Mouse (Mus musculus) stomach, postnatal 0 days (tissue): Measurements from ENCODE around the gene Card11.

ENCODE experiments used
- CTCF ChIP-seq: IDR thresholded peaks from 2 replicates; pipeline ENCODE4 v1.5.1; 2016; ENCODE audit warnings: antibody characterized with exemption, low read depth, mild to moderate bottlenecking, moderate library complexity
- EP300 ChIP-seq: optimal IDR thresholded peaks from 2 replicates; pipeline ENCODE3; 2016; ENCODE audit warnings: antibody characterized with exemption

DNA sequence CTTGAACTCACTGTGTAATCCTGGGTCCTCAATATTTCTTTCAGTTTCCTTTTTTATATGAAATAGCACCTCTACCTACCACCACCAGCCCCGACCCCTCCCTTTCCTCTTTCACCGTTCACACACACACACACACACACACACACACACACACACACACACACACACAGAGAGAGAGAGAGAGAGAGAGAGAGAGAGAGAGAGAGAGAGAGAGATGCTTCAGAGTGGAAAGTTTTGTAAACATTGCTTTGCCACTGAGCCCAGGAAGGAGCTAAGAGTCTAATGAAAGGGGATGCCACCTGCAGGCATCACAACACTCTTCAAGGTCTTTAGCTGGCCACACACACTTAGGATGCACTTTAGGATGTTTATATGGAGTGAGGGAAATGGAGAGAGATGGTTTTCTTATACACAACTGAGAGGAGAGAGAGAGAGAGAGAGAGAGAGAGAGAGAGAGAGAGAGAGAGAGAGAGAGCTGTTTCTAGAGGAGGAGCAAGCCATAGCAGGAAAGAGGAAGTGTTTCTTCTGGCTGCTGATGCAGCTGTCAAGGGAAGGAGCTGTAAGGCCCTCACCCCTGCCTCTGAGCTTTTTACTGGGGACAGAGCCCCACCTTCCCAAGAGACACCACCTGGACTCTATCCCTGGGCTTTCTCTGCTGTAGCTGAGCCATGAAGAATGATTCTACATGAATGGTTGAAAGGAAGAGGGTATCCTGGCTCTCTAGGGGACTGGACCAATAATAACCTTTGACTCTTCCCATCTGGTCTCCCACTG lies 17.7 kb upstream of the Card11 start:
- no peak for TF ChIP-seq CTCF
- no peak for TF ChIP-seq EP300
